Mouse (Mus musculus) adrenal gland, adult 2 months (tissue): ENCODE measurements at regions not wholly inside any gene's neighbourhood (a gene's known extent, or its start where the extent isn't known, plus 50 kb on each side); places are given as distances from the start of the nearest gene placed in this dataset.

Source experiments
- DNase-seq: peaks from one replicate; pipeline ENCODE4 v3.0.0; 2021

- DNase-seq, result no peak
These were observed 582.4 kb downstream of the 1190002N15Rik start for GRCm38 (mm10) chr9:93955235-93956040.

- no peak for DNase-seq
These were observed 589.2 kb downstream of the 1190002N15Rik start for GRCm38 (mm10) chr9:93948671-93949070.

- DNase-seq, result no peak
These were observed 590.8 kb downstream of the 1190002N15Rik start for GRCm38 (mm10) chr9:93947053-93947452.

GRCm38 (mm10) chr9:93940193-93940592 lies 597.7 kb downstream of the 1190002N15Rik start:
- no peak for DNase-seq

GRCm38 (mm10) chr9:93930684-93931083 lies 607.2 kb downstream of the 1190002N15Rik start:
- DNase-seq, result no peak

- no peak for DNase-seq
These were observed 648.6 kb downstream of the 1190002N15Rik start for GRCm38 (mm10) chr9:93889256-93889655.

- no peak for DNase-seq
These were observed 657.8 kb downstream of the 1190002N15Rik start for GRCm38 (mm10) chr9:93880112-93880511.

- no peak for DNase-seq
These were observed 658.3 kb downstream of the 1190002N15Rik start for GRCm38 (mm10) chr9:93879572-93879971.

GRCm38 (mm10) chr9:93870778-93871177 lies 667.1 kb downstream of the 1190002N15Rik start:
- DNase-seq, result no peak

- no peak for DNase-seq
These were observed 679.9 kb downstream of the 1190002N15Rik start for GRCm38 (mm10) chr9:93857937-93858336.

GRCm38 (mm10) chr9:93846411-93846810 lies 691.5 kb downstream of the 1190002N15Rik start:
- DNase-seq, result no peak

GRCm38 (mm10) chr9:93843869-93844268 lies 694.0 kb downstream of the 1190002N15Rik start:
- no peak for DNase-seq
